Mouse (Mus musculus): ENCODE results near the gene Setd7. TPM values are rescaled to one million over a fixed set of nuclear protein-coding genes. Genes with fewer than 3 reads are reported as not detected.

Setd7 gene
- polyA plus RNA-seq (2016; fragmentation: Nextera tagmentation; extraction: Ambion mirVana) = 3.6 and 3.9 TPM in 2 replicates

- H3K4me1 ChIP-seq = peaks cover 25% of the 10 kb centered on the region
- DNase-seq (ENCODE audit: low spot score) = peak; percentile 92
- H3K27me3 ChIP-seq (ENCODE audit: insufficient read depth, poor library complexity, severe bottlenecking) = no peaks in the 10 kb centered on the region
- peak within 1 kb of the TSS; percentile 91 for H3K4me3 ChIP-seq
- peak within 1 kb of the TSS; percentile 99 for H3K27ac ChIP-seq
- H3K36me3 ChIP-seq = peaks cover 5% of the 10 kb centered on the region
- H3K9me3 ChIP-seq = no peaks in the 10 kb centered on the region
- under 1% methylated on average over 46 of the region's 48 CpGs for WGBS
These were observed at the start of gene Setd7 for GRCm38 (mm10) chr3:51560511-51561108. Gene Setd7, minus strand, starts transcription at chr3:51560879.

DNA sequence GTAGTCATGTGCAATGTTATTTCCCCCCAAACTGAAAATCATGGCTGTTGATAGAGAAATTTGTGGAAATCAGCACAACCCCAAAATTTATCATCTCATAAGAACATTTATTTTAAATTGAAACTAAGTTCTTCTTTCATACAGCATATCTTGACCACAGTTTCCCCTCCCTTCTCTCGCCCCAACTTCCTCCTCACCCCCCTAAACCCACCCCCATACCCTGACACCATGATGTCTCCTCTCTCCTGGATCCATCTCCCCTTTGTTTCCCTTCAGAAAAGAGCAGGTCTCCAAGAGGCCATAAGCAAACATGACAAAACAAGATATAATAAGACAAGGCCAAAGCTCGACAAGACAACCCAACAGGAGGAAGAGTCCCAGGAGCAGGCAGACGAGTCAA, 43.8 kb upstream of the Setd7 start:
- Histone ChIP-seq H3K27ac (no peak overlapping the region), H3K27me3 (ENCODE audit: insufficient read depth, poor library complexity, severe bottlenecking) (no peaks in the 10 kb centered on the region), H3K9me3 (no peaks in the 10 kb centered on the region), H3K4me3 (no peak overlapping the region), H3K36me3 (no peaks in the 10 kb centered on the region), H3K4me1 (no peaks in the 10 kb centered on the region)
- WGBS = 72% methylated on average over 3 of the region's 3 CpGs
- DNase-seq (ENCODE audit: low spot score) = no peak

- Histone ChIP-seq H3K27me3 (ENCODE audit: insufficient read depth, poor library complexity, severe bottlenecking) (no peaks in the 10 kb centered on the region), H3K4me1 (no peaks in the 10 kb centered on the region), H3K27ac (no peak overlapping the region), H3K4me3 (no peak overlapping the region), H3K9me3 (no peaks in the 10 kb centered on the region), H3K36me3 (no peaks in the 10 kb centered on the region)
- DNase-seq (ENCODE audit: low spot score) = no peak
- 92% methylated on average over 15 of the region's 15 CpGs for WGBS
These were observed 43.1 kb upstream of the Setd7 start for GRCm38 (mm10) chr3:51603705-51604291.

DNA sequence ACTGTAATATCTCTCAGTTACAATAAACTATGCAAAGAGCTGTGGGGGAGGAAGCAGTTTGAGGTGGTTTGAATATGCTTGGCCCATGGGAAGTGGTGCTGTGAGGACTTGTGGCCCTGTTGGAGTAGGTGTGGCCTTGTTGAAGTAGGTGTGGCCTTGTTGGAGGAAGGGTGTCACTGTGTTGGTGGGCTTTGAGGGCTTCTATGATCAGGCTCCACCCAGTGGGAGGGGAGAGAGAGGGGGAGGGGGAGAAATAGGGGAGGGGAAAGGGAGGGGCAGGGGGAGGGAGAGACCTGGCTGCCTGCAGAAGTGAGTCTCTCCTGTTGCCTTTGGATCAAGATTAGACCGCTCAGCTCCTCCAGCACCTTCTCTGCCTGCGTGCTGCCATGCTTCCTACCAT, 40.8 kb upstream of the Setd7 start:
- H3K4me3 ChIP-seq = no peak overlapping the region
- 72% methylated on average over 2 of the region's 2 CpGs for WGBS
- no peak overlapping the region for H3K27ac ChIP-seq
- no peaks in the 10 kb centered on the region for H3K36me3 ChIP-seq
- H3K27me3 ChIP-seq (ENCODE audit: insufficient read depth, poor library complexity, severe bottlenecking) = no peaks in the 10 kb centered on the region
- DNase-seq (ENCODE audit: low spot score) = no peak
- H3K9me3 ChIP-seq = no peaks in the 10 kb centered on the region
- H3K4me1 ChIP-seq = no peaks in the 10 kb centered on the region

DNA sequence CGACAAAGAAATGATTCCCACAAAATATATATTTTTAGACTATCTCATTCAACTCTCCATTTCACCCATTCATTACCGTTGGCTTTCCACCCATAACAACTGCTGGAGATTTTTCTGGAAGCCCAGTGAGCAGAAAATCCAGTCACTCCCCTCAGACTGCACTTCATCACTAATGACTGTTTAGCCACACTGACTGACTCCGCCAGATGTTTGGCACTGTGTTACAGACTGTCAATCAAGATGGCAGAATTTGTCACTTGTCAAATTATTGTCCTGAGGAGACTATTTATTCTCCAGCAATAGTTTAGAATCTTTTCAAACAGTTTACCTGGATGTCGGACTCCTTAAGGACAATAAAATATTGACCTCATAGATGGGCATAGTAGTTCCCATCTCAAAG, 40.0 kb upstream of the Setd7 start:
- no peak for DNase-seq (ENCODE audit: low spot score)
- Histone ChIP-seq H3K36me3 (no peaks in the 10 kb centered on the region), H3K27me3 (ENCODE audit: insufficient read depth, poor library complexity, severe bottlenecking) (no peaks in the 10 kb centered on the region), H3K4me1 (no peaks in the 10 kb centered on the region), H3K9me3 (no peaks in the 10 kb centered on the region), H3K27ac (no peak overlapping the region), H3K4me3 (no peak overlapping the region)
- 87% methylated on average over 4 of the region's 4 CpGs for WGBS

DNA sequence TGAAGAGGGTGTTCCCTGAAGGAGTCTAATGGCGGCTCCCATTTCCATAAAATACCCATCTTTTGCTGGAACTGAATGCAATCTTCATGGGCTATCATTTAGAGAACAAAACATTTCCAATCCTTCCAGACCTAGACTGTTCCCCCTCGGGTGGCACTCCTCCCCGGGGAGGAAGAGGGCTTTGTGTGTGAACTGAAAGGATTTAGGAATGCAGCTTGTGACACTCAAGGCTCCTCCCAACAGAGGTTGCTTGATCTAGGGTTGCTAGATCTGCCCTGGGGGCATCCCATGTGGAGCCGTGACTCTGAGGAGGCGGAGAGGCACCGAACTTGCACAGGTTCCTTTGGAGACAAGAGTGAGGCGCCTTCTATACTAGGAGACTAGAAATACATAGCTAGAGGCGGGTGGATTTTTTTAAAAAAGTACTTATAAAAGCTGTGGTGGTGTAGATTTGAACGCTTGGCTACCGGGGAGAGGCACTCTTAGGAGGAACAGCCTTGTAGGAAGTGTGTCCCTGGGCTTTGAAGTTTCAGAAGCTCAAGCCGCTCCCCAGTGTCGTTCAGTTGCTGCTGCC, 38.5 kb upstream of the Setd7 start:
- WGBS = 61% methylated on average over 12 of the region's 12 CpGs
- H3K36me3 ChIP-seq = no peaks in the 10 kb centered on the region
- H3K4me3 ChIP-seq = no peak overlapping the region
- no peak overlapping the region for H3K27ac ChIP-seq
- no peaks in the 10 kb centered on the region for H3K9me3 ChIP-seq
- H3K4me1 ChIP-seq = no peaks in the 10 kb centered on the region
- H3K27me3 ChIP-seq (ENCODE audit: insufficient read depth, poor library complexity, severe bottlenecking) = no peaks in the 10 kb centered on the region
- no peak for DNase-seq (ENCODE audit: low spot score)

- Histone ChIP-seq H3K4me1 (no peaks in the 10 kb centered on the region), H3K27me3 (ENCODE audit: insufficient read depth, poor library complexity, severe bottlenecking) (no peaks in the 10 kb centered on the region), H3K27ac (no peak overlapping the region), H3K4me3 (no peak overlapping the region), H3K9me3 (no peaks in the 10 kb centered on the region), H3K36me3 (no peaks in the 10 kb centered on the region)
- WGBS = 86% methylated on average over 2 of the region's 2 CpGs
- DNase-seq (ENCODE audit: low spot score) = no peak
These were observed 35.9 kb upstream of the Setd7 start for GRCm38 (mm10) chr3:51596538-51596937.

DNA sequence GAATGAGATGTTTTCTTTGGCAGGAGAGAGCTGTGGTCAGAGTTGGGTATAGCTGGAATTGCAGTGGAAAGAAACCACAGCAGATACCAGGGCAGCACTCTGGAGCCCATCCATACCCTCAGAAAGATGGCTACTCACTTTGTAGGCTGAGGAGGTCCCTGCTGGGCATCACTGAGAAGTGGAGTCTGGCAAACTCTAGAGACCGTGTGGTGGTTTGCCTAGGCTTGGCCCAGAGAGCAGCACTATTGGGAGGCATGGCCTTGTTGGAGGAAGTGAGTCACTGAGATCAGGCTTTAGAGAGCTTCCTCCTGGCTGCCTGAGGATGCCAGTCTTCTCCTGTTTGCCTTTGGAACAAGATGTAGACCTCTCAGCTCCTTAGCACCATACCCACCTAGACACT, 32.8 kb upstream of the Setd7 start:
- H3K27ac ChIP-seq = no peak overlapping the region
- DNase-seq (ENCODE audit: low spot score) = no peak
- WGBS = 69% methylated on average over 1 of the region's 1 CpGs
- H3K4me3 ChIP-seq = no peak overlapping the region
- H3K27me3 ChIP-seq (ENCODE audit: insufficient read depth, poor library complexity, severe bottlenecking) = no peaks in the 10 kb centered on the region
- no peaks in the 10 kb centered on the region for H3K9me3 ChIP-seq
- H3K36me3 ChIP-seq = no peaks in the 10 kb centered on the region
- H3K4me1 ChIP-seq = no peaks in the 10 kb centered on the region

GRCm38 (mm10) chr3:51591591-51591990, 30.9 kb upstream of the Setd7 start:
- Histone ChIP-seq H3K36me3 (no peaks in the 10 kb centered on the region), H3K27ac (no peak overlapping the region), H3K9me3 (no peaks in the 10 kb centered on the region), H3K27me3 (ENCODE audit: insufficient read depth, poor library complexity, severe bottlenecking) (no peaks in the 10 kb centered on the region), H3K4me3 (no peak overlapping the region), H3K4me1 (0 out of 2 replicates have a peak, but pooled peaks cover 4% of the 10 kb centered on the region)
- 87% methylated on average over 6 of the region's 6 CpGs for WGBS
- DNase-seq (ENCODE audit: low spot score) = no peak

- DNase-seq (ENCODE audit: low spot score) = no peak
- H3K4me3 ChIP-seq = no peak overlapping the region
- H3K36me3 ChIP-seq = no peaks in the 10 kb centered on the region
- H3K27me3 ChIP-seq (ENCODE audit: insufficient read depth, poor library complexity, severe bottlenecking) = no peaks in the 10 kb centered on the region
- H3K4me1 ChIP-seq = 0 out of 2 replicates have a peak, but pooled peaks cover 4% of the 10 kb centered on the region
- 41% methylated on average over 15 of the region's 15 CpGs for WGBS
- H3K27ac ChIP-seq = no peak overlapping the region
- H3K9me3 ChIP-seq = no peaks in the 10 kb centered on the region
These were observed 29.7 kb upstream of the Setd7 start for GRCm38 (mm10) chr3:51590207-51590892.

GRCm38 (mm10) chr3:51587697-51588262, 27.1 kb upstream of the Setd7 start:
- Histone ChIP-seq H3K4me3 (no peak overlapping the region), H3K36me3 (no peaks in the 10 kb centered on the region), H3K27ac (no peak overlapping the region), H3K9me3 (no peaks in the 10 kb centered on the region), H3K27me3 (ENCODE audit: insufficient read depth, poor library complexity, severe bottlenecking) (no peaks in the 10 kb centered on the region), H3K4me1 (peaks cover 15% of the 10 kb centered on the region; the same call in 1 of the 2 replicates)
- DNase-seq (ENCODE audit: low spot score) = no peak
- 60% methylated on average over 7 of the region's 7 CpGs for WGBS

DNA sequence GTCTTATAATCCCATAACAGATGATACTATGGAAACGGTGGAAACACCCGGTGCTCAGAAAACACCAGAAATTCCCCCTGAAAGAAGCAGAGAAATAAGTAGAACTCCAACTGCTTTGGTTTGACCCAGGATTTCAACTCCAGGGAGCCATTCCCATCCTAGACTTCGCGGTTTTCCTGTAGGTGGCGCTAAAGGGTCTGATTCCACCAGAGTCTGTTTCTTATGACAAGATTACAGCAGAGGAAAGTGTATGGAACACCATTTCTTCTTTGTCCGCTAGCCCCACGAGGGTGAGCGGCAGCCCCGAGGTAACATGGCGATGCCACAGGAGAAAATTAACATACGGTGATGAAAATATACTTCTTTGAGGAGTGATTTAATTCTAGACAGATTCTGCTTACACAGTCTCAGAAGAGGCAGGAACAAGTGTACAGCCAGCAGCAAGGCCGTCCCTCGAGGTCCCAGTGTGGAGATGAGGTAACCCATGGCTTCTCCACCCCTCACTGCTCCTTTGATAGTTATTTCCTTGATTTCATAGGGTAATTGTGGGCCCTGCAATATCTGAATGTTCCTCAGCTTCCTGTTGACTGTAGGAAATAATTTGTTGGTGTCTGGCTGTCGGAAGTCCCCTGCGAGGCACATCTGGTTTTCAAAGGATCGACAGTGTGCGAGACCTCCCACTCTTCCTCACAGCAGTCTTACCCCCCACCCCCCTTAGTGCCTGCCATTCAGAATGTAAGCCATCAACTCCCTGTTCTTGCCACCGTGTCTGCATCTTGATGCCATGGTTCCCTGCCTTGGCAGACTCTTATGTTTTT, 23.1 kb upstream of the Setd7 start:
- DNase-seq (ENCODE audit: low spot score) = peak; percentile 89
- H3K4me3 ChIP-seq = no peak overlapping the region
- H3K4me1 ChIP-seq = peaks cover 16% of the 10 kb centered on the region; the same call in 1 of the 2 replicates
- 25% methylated on average over 18 of the region's 18 CpGs for WGBS
- peak overlapping the region; percentile 49; the same call in 1 of the 2 replicates for H3K27ac ChIP-seq
- no peaks in the 10 kb centered on the region for H3K9me3 ChIP-seq
- H3K27me3 ChIP-seq (ENCODE audit: insufficient read depth, poor library complexity, severe bottlenecking) = no peaks in the 10 kb centered on the region
- H3K36me3 ChIP-seq = no peaks in the 10 kb centered on the region
